In genomic region chr2:165832295-165832694, GRCm38 (mm10) we compare ENCODE assay signal across 8 mouse cellular contexts.
DNase-seq lines count a peak whose midpoint lies in the region; ATAC-seq lines count a peak whose summit lies in the region.

No protein-coding gene starts in this region.

- H3K27me3 ChIP-seq in heart, embryonic 10.5 days (ENCODE audit: insufficient read depth, poor library complexity, severe bottlenecking) = no peaks in the 10 kb centered on the region

- no peak overlapping the region for H3K4me3 ChIP-seq in heart, embryonic 10.5 days

- H3K4me1 ChIP-seq in heart, embryonic 10.5 days = peaks cover 28% of the 10 kb centered on the region

- H3K27ac ChIP-seq in heart, embryonic 10.5 days = no peak overlapping the region

- no peak for ATAC-seq in megakaryocyte, adult 5-6 weeks (ENCODE audit: poor library complexity, severe bottlenecking)

- intact Hi-C loops in heart, postnatal 10 days (cut with DNase I) = no loop called here

- DNase-seq in heart, adult 11 months = peak; percentile 97
- DNase-seq in heart, embryonic 10.5 days (ENCODE audit: low spot score) = no peak
- DNase-seq in R1 (ENCODE audit: low read depth, low spot score) (peak; percentile 82), liver (no peak)
- DNase-seq in heart, postnatal 10 days = peak; percentile 47 to 57
- DNase-seq in lung, adult 18-20 months = peak; percentile 40 to 62
- no peak for DNase-seq in frontal cortex, adult 2 months (ENCODE audit: extremely low spot score in 1 of 2, low spot score in 1 of 2)

- WGBS in heart, embryonic 10.5 days = 71% methylated on average over 9 of the region's 9 CpGs

- peaks cover 95% of the 10 kb centered on the region for H3K36me3 ChIP-seq in heart, embryonic 10.5 days

- H3K9me3 ChIP-seq in heart, embryonic 10.5 days = no peaks in the 10 kb centered on the region

Comparison
In these comparisons a context has a peak if more than half of its experiments do, and no peak if none do; other contexts are left out.
1. DNase-seq: peak in heart, adult 11 months (single experiment), R1 (single experiment), heart, postnatal 10 days (2 of 2) and lung, adult 18-20 months (2 of 2); none in heart, embryonic 10.5 days (single experiment), liver (single experiment) and frontal cortex, adult 2 months (0 of 2).